Mouse (Mus musculus) CH12.LX (cell line): ENCODE data around the gene Mob3c. TPM values are rescaled to one million over a fixed set of nuclear protein-coding genes. Genes with fewer than 3 reads are reported as not detected.
A peak's percentile ranks its signal among the peaks of the same experiment; 100 is the strongest.

Source experiments
- DNase-seq: peaks from one replicate; pipeline ENCODE4 v3.0.0-alpha.2; 2013; ENCODE audit errors: extremely low read depth
- H3K27ac ChIP-seq: 2 replicates; pipeline ENCODE4 v1.5.1; 2012; ENCODE audit warnings: low read depth, mild to moderate bottlenecking, control low read depth, moderate library complexity; ENCODE audit not compliant: insufficient read depth
- H3K27me3 ChIP-seq: replicated peaks from 2 replicates; pipeline ENCODE3; 2012; ENCODE audit warnings: inconsistent platforms
- H3K36me3 ChIP-seq, 2 experiments: replicated peaks in 1 of 2; 2 replicates each; pipeline versions ENCODE3 to v1.6.1; 2012; ENCODE audit warnings: inconsistent platforms in 1 of 2, low read length in 1 of 2, mild to moderate bottlenecking in 1 of 2, mixed read lengths in 1 of 2, moderate library complexity in 1 of 2; ENCODE audit not compliant: control insufficient read depth in 1 of 2, insufficient read depth in 1 of 2
- H3K4me1 ChIP-seq, 2 experiments: 2 replicates each; pipeline ENCODE4 v1.6.1; 2012; ENCODE audit warnings: inconsistent platforms in 1 of 2, moderate library complexity in 1 of 2; ENCODE audit not compliant: insufficient read depth in 2 of 2, control insufficient read depth in 1 of 2
- H3K4me2 ChIP-seq: 2 replicates; pipeline ENCODE4 v1.6.1; 2012; ENCODE audit warnings: low read depth, mild to moderate bottlenecking, control low read depth; ENCODE audit not compliant: poor library complexity, insufficient read depth, severe bottlenecking
- H3K4me3 ChIP-seq, 3 experiments: fragments of 150-350 bp in 1 of 3; sonication (generic) in 1 of 3; replicated peaks in 1 of 3; 2 replicates each; pipeline versions ENCODE3 to v1.5.1; 2011 to 2012; ENCODE audit warnings: low read depth in 2 of 3, low read length in 2 of 3, mild to moderate bottlenecking in 2 of 3, moderate library complexity in 2 of 3, control low read depth in 1 of 3, improper control_type of control experiment in 1 of 3, inconsistent platforms in 1 of 3, mixed read lengths in 1 of 3; ENCODE audit not compliant: poor library complexity in 1 of 3
- H3K79me2 ChIP-seq: replicated peaks from 2 replicates; pipeline ENCODE4 v1.6.1; 2012; ENCODE audit warnings: mild to moderate bottlenecking, moderate library complexity; ENCODE audit not compliant: control insufficient read depth, poor library complexity, insufficient read depth, severe bottlenecking; ENCODE audit errors: extremely low read depth
- H3K9ac ChIP-seq: 2 replicates; pipeline ENCODE4 v1.6.1; 2012; ENCODE audit warnings: low read depth, mild to moderate bottlenecking, control low read depth, moderate library complexity; ENCODE audit not compliant: insufficient read depth
- H3K9me3 ChIP-seq: replicated peaks from 2 replicates; pipeline ENCODE3; 2012; ENCODE audit warnings: low read length, inconsistent platforms, mixed read lengths
- BHLHE40 ChIP-seq: IDR thresholded peaks from 2 replicates; pipeline ENCODE4 v1.6.1; 2011; ENCODE audit warnings: mild to moderate bottlenecking, low read depth, low read length, improper control_type of control experiment
- CHD1 ChIP-seq: IDR thresholded peaks from 2 replicates; pipeline ENCODE4 v1.6.1; 2012; ENCODE audit warnings: low read depth, low read length, improper control_type of control experiment, inconsistent platforms
- CHD2 ChIP-seq: IDR thresholded peaks from 2 replicates; pipeline ENCODE4 v1.6.1; 2011; ENCODE audit warnings: low read length, improper control_type of control experiment
- E2F4 ChIP-seq: IDR thresholded peaks from 2 replicates; pipeline ENCODE4 v1.6.1; 2011; ENCODE audit warnings: low read depth, low read length, improper control_type of control experiment; ENCODE audit not compliant: insufficient replicate concordance
- ELF1 ChIP-seq: IDR thresholded peaks from 2 replicates; pipeline ENCODE4 v1.6.1; 2014; ENCODE audit warnings: low read depth, mild to moderate bottlenecking, inconsistent platforms, low read length, improper control_type of control experiment
- ETS1 ChIP-seq: conservative IDR thresholded peaks from 2 replicates; pipeline ENCODE4 v1.6.1; 2012; ENCODE audit warnings: low read depth, mild to moderate bottlenecking, inconsistent platforms, low read length, improper control_type of control experiment, moderate library complexity
- HCFC1 ChIP-seq: IDR thresholded peaks from 2 replicates; pipeline ENCODE4 v1.6.1; 2012; ENCODE audit warnings: low read depth, mild to moderate bottlenecking, inconsistent platforms, low read length, improper control_type of control experiment
- IRF4 ChIP-seq: IDR thresholded peaks from 2 replicates; pipeline ENCODE4 v1.6.1; 2014; ENCODE audit warnings: low read depth, mild to moderate bottlenecking, inconsistent platforms, low read length, improper control_type of control experiment
- JUN ChIP-seq: IDR thresholded peaks from 2 replicates; pipeline ENCODE4 v1.6.1; 2011; ENCODE audit warnings: low read depth, mild to moderate bottlenecking, low read length, improper control_type of control experiment, moderate library complexity; ENCODE audit not compliant: insufficient read depth
- KAT2A ChIP-seq: IDR thresholded peaks from 2 replicates; pipeline ENCODE4 v1.6.1; 2012; ENCODE audit warnings: low read length, improper control_type of control experiment, inconsistent platforms; ENCODE audit not compliant: insufficient replicate concordance
- MAFK ChIP-seq: IDR thresholded peaks from 2 replicates; pipeline ENCODE4 v1.6.1; 2011; ENCODE audit warnings: low read length, improper control_type of control experiment; ENCODE audit not compliant: insufficient replicate concordance
- MAX ChIP-seq: IDR thresholded peaks from 2 replicates; pipeline ENCODE4 v1.6.1; 2011; ENCODE audit warnings: low read length, improper control_type of control experiment
- MAZ ChIP-seq: IDR thresholded peaks from 2 replicates; pipeline ENCODE4 v1.6.1; 2012; ENCODE audit warnings: low read depth, mild to moderate bottlenecking, inconsistent platforms, low read length, improper control_type of control experiment, moderate library complexity
- MEF2A ChIP-seq: IDR thresholded peaks from 2 replicates; pipeline ENCODE4 v1.6.1; 2014; ENCODE audit warnings: low read depth, mild to moderate bottlenecking, inconsistent platforms, low read length, improper control_type of control experiment, borderline replicate concordance
- MXI1 ChIP-seq: IDR thresholded peaks from 2 replicates; pipeline ENCODE4 v1.6.1; 2011; ENCODE audit warnings: mild to moderate bottlenecking, low read depth, low read length, improper control_type of control experiment
- NELFE ChIP-seq: IDR thresholded peaks from 2 replicates; pipeline ENCODE4 v1.6.1; 2011; ENCODE audit warnings: low read depth, low read length, improper control_type of control experiment
- PAX5 ChIP-seq: IDR thresholded peaks from 2 replicates; pipeline ENCODE4 v1.6.1; 2012; ENCODE audit warnings: low read length, inconsistent platforms, mixed read lengths
- POLR2A ChIP-seq: IDR thresholded peaks from 2 replicates; pipeline ENCODE4 v1.6.1; 2011; ENCODE audit warnings: low read depth, mild to moderate bottlenecking, improper control_type of control experiment, low read length
- POLR2AphosphoS2 ChIP-seq: IDR thresholded peaks from 2 replicates; pipeline ENCODE4 v1.6.1; 2011; ENCODE audit warnings: low read depth, low read length, improper control_type of control experiment
- SIN3A ChIP-seq: IDR thresholded peaks from 2 replicates; pipeline ENCODE4 v1.6.1; 2012; ENCODE audit warnings: low read length, improper control_type of control experiment, inconsistent platforms
- SMC3 ChIP-seq: IDR thresholded peaks from 2 replicates; pipeline ENCODE4 v1.6.1; 2011; ENCODE audit warnings: low read depth, low read length, improper control_type of control experiment
- TBP ChIP-seq: conservative IDR thresholded peaks from 2 replicates; pipeline ENCODE4 v1.6.1; 2011; ENCODE audit warnings: low read depth, low read length, improper control_type of control experiment
- TCF12 ChIP-seq: IDR thresholded peaks from 2 replicates; pipeline ENCODE4 v1.6.1; 2014; ENCODE audit warnings: low read depth, mild to moderate bottlenecking, inconsistent platforms, low read length, improper control_type of control experiment
- USF1 ChIP-seq: IDR thresholded peaks from 2 replicates; pipeline ENCODE4 v1.6.1; 2014; ENCODE audit warnings: low read depth, mild to moderate bottlenecking, inconsistent platforms, low read length, improper control_type of control experiment
- USF2 ChIP-seq: conservative IDR thresholded peaks from 2 replicates; pipeline ENCODE4 v1.6.1; 2011; ENCODE audit warnings: low read depth, low read length, improper control_type of control experiment
- ZC3H11A ChIP-seq: IDR thresholded peaks from 2 replicates; pipeline ENCODE4 v1.6.1; 2012; ENCODE audit warnings: low read depth, mild to moderate bottlenecking, inconsistent platforms, low read length, improper control_type of control experiment
- ZKSCAN1 ChIP-seq: IDR thresholded peaks from 2 replicates; pipeline ENCODE4 v1.6.1; 2012; ENCODE audit warnings: low read depth, inconsistent platforms, low read length, improper control_type of control experiment, borderline replicate concordance
- ZMIZ1 ChIP-seq: IDR thresholded peaks from 2 replicates; pipeline ENCODE4 v1.6.1; 2012; ENCODE audit warnings: low read depth, mild to moderate bottlenecking, inconsistent platforms, low read length, improper control_type of control experiment
- ZNF384 ChIP-seq: IDR thresholded peaks from 2 replicates; pipeline ENCODE4 v1.6.1; 2012; ENCODE audit warnings: low read depth, low read length, improper control_type of control experiment, inconsistent platforms
- dilution Hi-C: fragments of 300-500 bp; cut with MboI; formaldehyde crosslinking; loops from 2 replicates; pipeline ENCODE4 v1.14.3; 2020; ENCODE audit warnings: low sequenced_read_pairs; ENCODE audit not compliant: extremely low pct_unique_long_range_greater_than_20kb, extremely low pct_ligation_motif_present
- in situ Hi-C: fragments of 300-500 bp; cut with MboI; formaldehyde crosslinking; loops from 3 replicates; pipeline ENCODE4 v1.14.3; 2019; ENCODE audit warnings: low sequenced_read_pairs, low pct_ligation_motif_present, low pct_unique_long_range_greater_than_20kb, mixed read lengths
- polyA plus RNA-seq: library from polyadenylated mRNA; unstranded; fragments of >175 nt; gene quantifications from 2 replicates; pipeline ENCODE4 v1.2.1, GENCODE M21; 2012; ENCODE audit warnings: low read depth; ENCODE audit not compliant: insufficient read length
- total RNA-seq, 2 experiments: library from RNA; depleted of rRNA; stranded (reverse); fragments of 300-350 nt in 1 of 2; fragments of >200 nt in 1 of 2; gene quantifications; 2 replicates each; pipeline ENCODE4 v1.2.3; 2012 to 2014

Gene Mob3c
- total and polyA plus RNA-seq, 3 experiments, result 7.8 to 9.2 (median 9.2) TPM

- no peak for TF ChIP-seq POLR2A
- TF ChIP-seq ELF1, result 0 out of 2 replicates have a peak, but pooled peaks have one; percentile 9
- no peak for TF ChIP-seq MAFK
- TF ChIP-seq, all 38 proteins: peak for 12
Measured at GRCm38 (mm10) chr4:115850631-115851030, 22.7 kb downstream of the Mob3c start (continued).

- in situ Hi-C loops, result no loop called here
Measured at GRCm38 (mm10) chr4:115851569-115851968, 23.7 kb downstream of the Mob3c start.

GRCm38 (mm10) chr4:115855100-115855499 is 27.2 kb downstream of the Mob3c start:
- Histone ChIP-seq H3K9me3 (peaks cover 4% of the 10 kb centered on the region), H3K4me3 (no peak overlapping the region), H3K79me2 (no peaks in the 10 kb centered on the region; the same call in 1 of the 2 replicates), H3K36me3 (peaks cover 58 to 88% of the 10 kb centered on the region in 2 experiments), H3K9ac (no peak overlapping the region), H3K4me2 (no peak overlapping the region), H3K27me3 (no peaks in the 10 kb centered on the region), H3K4me1 (peaks cover 24 to 71% of the 10 kb centered on the region in 2 experiments), H3K27ac (no peak overlapping the region; the same call in 1 of the 2 replicates)
- dilution Hi-C loops (no loop called here), in situ Hi-C loops (no loop called here)
- DNase-seq, result no peak
- no peak for TF ChIP-seq PAX5
- TF ChIP-seq IRF4, result no peak
- no peak for TF ChIP-seq MAFK
- TF ChIP-seq ZNF384, result no peak
- no peak for TF ChIP-seq POLR2AphosphoS2
- no peak for TF ChIP-seq USF2
- no peak for TF ChIP-seq CHD2
- no peak for TF ChIP-seq MEF2A
- no peak for TF ChIP-seq KAT2A
- TF ChIP-seq BHLHE40, result no peak
- TF ChIP-seq HCFC1, result no peak
- no peak for TF ChIP-seq ZKSCAN1
- no peak for TF ChIP-seq TBP
- TF ChIP-seq POLR2A, result no peak
- no peak for TF ChIP-seq SIN3A
- TF ChIP-seq NELFE, result no peak
- TF ChIP-seq USF1, result no peak
- TF ChIP-seq ETS1, result no peak
- TF ChIP-seq JUN, result no peak

More at GRCm38 (mm10) chr4:115851569-115851968, 23.7 kb downstream of the Mob3c start:
- TF ChIP-seq USF2 (no peak), MEF2A (no peak), CHD2 (no peak), TBP (no peak), PAX5 (no peak), SMC3 (no peak), TCF12 (no peak), ZMIZ1 (no peak), E2F4 (no peak), USF1 (no peak), CHD1 (no peak), MAX (no peak), ETS1 (no peak), MAZ (no peak), ZKSCAN1 (no peak), MXI1 (no peak), ZC3H11A (no peak)
- no peak overlapping the region for H3K4me3 ChIP-seq
- no peak overlapping the region for H3K9ac ChIP-seq
- H3K79me2 ChIP-seq, result no peaks in the 10 kb centered on the region; the same call in none of the 2 replicates
- peaks cover 54 to 80% of the 10 kb centered on the region in 2 experiments for H3K36me3 ChIP-seq
- H3K27me3 ChIP-seq, result no peaks in the 10 kb centered on the region
- peaks cover 25 to 82% of the 10 kb centered on the region in 2 experiments for H3K4me1 ChIP-seq
- H3K4me2 ChIP-seq, result no peak overlapping the region
- dilution Hi-C loops, result no loop called here
- DNase-seq, result no peak
- no peak overlapping the region; the same call in 1 of the 2 replicates for H3K27ac ChIP-seq
- H3K9me3 ChIP-seq, result peaks cover 4% of the 10 kb centered on the region
